8 mouse cellular contexts compared by ENCODE assay signal in the genomic region with DNA sequence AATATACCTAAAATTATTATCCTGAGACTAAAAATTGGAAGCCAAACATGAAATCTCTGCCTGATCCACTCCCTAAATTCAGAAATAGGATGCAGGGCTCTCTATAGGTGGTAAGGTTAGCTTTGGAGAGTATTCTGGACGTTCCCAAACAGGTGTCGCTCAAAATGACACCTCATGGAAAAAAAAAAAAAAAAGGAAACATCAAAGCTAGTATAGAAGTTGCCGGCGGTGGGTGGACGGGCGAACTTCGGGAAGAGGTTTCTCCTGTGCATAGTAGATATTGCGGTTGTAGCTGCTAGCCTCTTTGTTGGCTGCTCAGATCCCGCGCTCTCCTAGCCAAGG. TPM values are rescaled to one million over a fixed set of nuclear protein-coding genes. Genes with fewer than 3 reads are reported as not detected.
A peak's percentile ranks its signal among the peaks of the same experiment; 100 is the strongest.
DNase-seq lines count a peak whose midpoint lies in the region; ATAC-seq and TF ChIP-seq lines count a peak whose summit lies in the region.

No protein-coding gene starts in this region.

- peaks cover 24% of the 10 kb centered on the region for H3K4me1 ChIP-seq in heart, embryonic 12.5 days (replicated peaks)
- H3K4me1 ChIP-seq in E14TG2a.4 (replicated peaks; ENCODE audit: low read depth, low read length): peaks cover 50% of the 10 kb centered on the region
- H3K4me1 ChIP-seq in forebrain, embryonic 15.5 days: peaks cover 27% of the 10 kb centered on the region
- peaks cover 24% of the 10 kb centered on the region for H3K4me1 ChIP-seq in liver, embryonic 16.5 days (ENCODE audit: control insufficient read depth, low read depth, low read length)

- H3K36me3 ChIP-seq in heart, embryonic 12.5 days: no peaks in the 10 kb centered on the region
- H3K36me3 ChIP-seq in E14TG2a.4 (ENCODE audit: insufficient read depth, low read length): no peaks in the 10 kb centered on the region
- no peaks in the 10 kb centered on the region for H3K36me3 ChIP-seq in forebrain, embryonic 15.5 days
- no peaks in the 10 kb centered on the region for H3K36me3 ChIP-seq in liver, embryonic 16.5 days (ENCODE audit: control insufficient read depth, insufficient read depth)

- H3K27ac ChIP-seq in heart, embryonic 12.5 days (ENCODE audit: poor library complexity, severe bottlenecking): peak overlapping the region; percentile 98; the same call in 1 of the 2 replicates
- peak overlapping the region; percentile 98 for H3K27ac ChIP-seq in forebrain, embryonic 15.5 days (replicated peaks)
- H3K27ac ChIP-seq in liver, embryonic 16.5 days (ENCODE audit: low read length): peak overlapping the region; percentile 94

- no peak for DNase-seq in heart, adult 11 months
- DNase-seq in adrenal gland, adult (ENCODE audit: inconsistent age in 2 of 2, low spot score in 1 of 2): no peak
- no peak for DNase-seq in layer of hippocampus, adult 9-10 months (ENCODE audit: low spot score)
- no peak for DNase-seq in right cerebral cortex, adult 18-20 months

- no peaks in the 10 kb centered on the region for H3K9me3 ChIP-seq in heart, embryonic 12.5 days (replicated peaks)
- 0 out of 2 replicates have a peak, but pooled peaks cover 4% of the 10 kb centered on the region for H3K9me3 ChIP-seq in E14TG2a.4 (ENCODE audit: low read length)
- no peaks in the 10 kb centered on the region for H3K9me3 ChIP-seq in forebrain, embryonic 15.5 days
- H3K9me3 ChIP-seq in liver, embryonic 16.5 days (replicated peaks; ENCODE audit: control insufficient read depth, low read length): no peaks in the 10 kb centered on the region

- no peaks in the 10 kb centered on the region for H3K27me3 ChIP-seq in heart, embryonic 12.5 days (replicated peaks)
- H3K27me3 ChIP-seq in E14TG2a.4 (ENCODE audit: insufficient read depth, low read length): 0 out of 2 replicates have a peak, but pooled peaks cover 2% of the 10 kb centered on the region
- H3K27me3 ChIP-seq in forebrain, embryonic 15.5 days: no peaks in the 10 kb centered on the region
- no peaks in the 10 kb centered on the region for H3K27me3 ChIP-seq in liver, embryonic 16.5 days (ENCODE audit: control insufficient read depth, insufficient read depth, low read depth, low read length)

- WGBS in heart, embryonic 12.5 days: under 1% methylated on average over 10 of the region's 10 CpGs
- under 1% methylated on average over 10 of the region's 10 CpGs for WGBS in forebrain, embryonic 15.5 days
- WGBS in liver, embryonic 16.5 days (ENCODE audit: insufficient replicate concordance): 2% methylated on average over 10 of the region's 10 CpGs

- ATAC-seq in heart, embryonic 12.5 days (ENCODE audit: insufficient number of reproducible peaks, low FRiP score): no peak
- no peak for ATAC-seq in forebrain, embryonic 15.5 days (replicated peaks)
- no peak for ATAC-seq in liver, embryonic 16.5 days (ENCODE audit: low read depth)

- peak overlapping the region; percentile 88; the same call in 1 of the 2 replicates for H3K9ac ChIP-seq in heart, embryonic 12.5 days
- peak overlapping the region; percentile 84 for H3K9ac ChIP-seq in forebrain, embryonic 15.5 days (replicated peaks)
- H3K9ac ChIP-seq in liver, embryonic 16.5 days (ENCODE audit: low read depth, low read length): peak overlapping the region; percentile 87

- no peak for TF ChIP-seq CTCF in E14TG2a.4 (conservative IDR thresholded peaks at IDR 0.05; ENCODE audit: low read length)

- H3K4me3 ChIP-seq in heart, embryonic 12.5 days: peak overlapping the region; percentile 75
- H3K4me3 ChIP-seq in E14TG2a.4 (replicated peaks; ENCODE audit: low read length): peak overlapping the region; percentile 94
- H3K4me3 ChIP-seq in forebrain, embryonic 15.5 days: peak overlapping the region; percentile 72
- peak overlapping the region; percentile 88 for H3K4me3 ChIP-seq in liver, embryonic 16.5 days (ENCODE audit: low read depth, low read length)

- H3K4me2 ChIP-seq in heart, embryonic 12.5 days: peak overlapping the region; percentile 68
- H3K4me2 ChIP-seq in forebrain, embryonic 15.5 days (replicated peaks): peak overlapping the region; percentile 42
- peak overlapping the region; percentile 87 for H3K4me2 ChIP-seq in liver, embryonic 16.5 days (ENCODE audit: low read depth, low read length)

RNA-seq across cellular contexts. Expression of a gene that starts 41.1 kb away (rescaled TPM):
- polyA plus RNA-seq in heart, embryonic 12.5 days (2016; fragmentation: Nextera tagmentation; extraction: Ambion mirVana): 10.8 and 11.3 TPM in 2 replicates
- 15.2 and 16.5 TPM in 2 replicates for polyA plus RNA-seq in forebrain, embryonic 15.5 days (2015; fragmentation: Nextera tagmentation; extraction: Ambion mirVana)
- polyA plus RNA-seq in liver, embryonic 16.5 days (2015; fragmentation: Nextera tagmentation; extraction: Ambion mirVana): 4.3 and 5.0 TPM in 2 replicates

RNA-seq across cellular contexts. Expression of a gene that starts 41.2 kb away (rescaled TPM):
- 13.4 and 14.0 TPM in 2 replicates for polyA plus RNA-seq in heart, embryonic 12.5 days (2016; fragmentation: Nextera tagmentation; extraction: Ambion mirVana)
- polyA plus RNA-seq in forebrain, embryonic 15.5 days (2015; fragmentation: Nextera tagmentation; extraction: Ambion mirVana): 13.6 and 14.4 TPM in 2 replicates
- 4.5 and 4.6 TPM in 2 replicates for polyA plus RNA-seq in liver, embryonic 16.5 days (2015; fragmentation: Nextera tagmentation; extraction: Ambion mirVana)
